Mouse (Mus musculus): ENCODE results near the gene Irgc1.
"Not testable (repeated sequence)": the region's sequence is repeated elsewhere in the genome, so short reads cannot be mapped to it uniquely, and the experiment has no call there.

Gene Irgc1

GRCm38 (mm10) chr7:24435305-24435704 lies 16.8 kb downstream of the Irgc1 start:
- no peak for DNase-seq (ENCODE audit: low spot score)

- DNase-seq (ENCODE audit: low spot score): peak; percentile 82
Measured at GRCm38 (mm10) chr7:24431713-24432112, 20.4 kb downstream of the Irgc1 start.

DNA sequence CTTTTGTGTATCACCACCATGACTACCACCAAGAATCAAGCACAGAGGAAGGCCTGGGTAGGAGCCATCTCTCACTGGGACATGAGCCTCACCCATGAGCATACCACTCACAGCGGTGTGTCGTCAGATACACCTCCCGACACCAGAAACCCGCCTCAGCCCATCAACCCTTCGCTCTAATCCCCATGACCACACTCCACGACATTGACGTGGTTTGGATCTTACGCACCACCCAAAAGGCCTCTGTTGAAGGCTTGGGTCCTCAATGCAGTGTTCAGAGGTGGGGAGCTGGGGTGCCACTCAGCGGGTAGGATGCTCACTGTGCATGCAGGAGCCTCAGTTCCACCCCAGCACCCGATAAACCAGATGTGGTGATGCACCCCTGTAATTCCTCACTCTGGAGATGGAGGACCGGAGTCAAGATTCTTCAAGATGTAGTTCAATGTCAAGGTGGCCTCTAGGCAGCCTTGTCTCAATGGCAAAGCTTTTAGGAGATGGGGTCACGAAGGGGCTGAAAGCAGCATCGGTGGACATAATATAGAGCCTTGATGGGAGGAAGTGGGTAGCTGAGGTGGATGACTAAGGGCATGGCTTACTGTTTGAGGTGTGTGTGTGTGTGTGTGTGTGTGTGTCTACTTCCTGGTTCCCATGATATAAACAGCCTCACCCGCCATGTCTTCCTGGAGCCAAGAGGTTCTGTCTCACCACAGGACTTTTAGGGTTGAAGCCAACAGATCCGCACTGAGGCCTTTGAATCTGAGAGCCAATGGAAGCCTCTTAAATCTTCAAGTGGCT lies 21.3 kb downstream of the Irgc1 start:
- peak; percentile 85 for DNase-seq (ENCODE audit: low spot score)

DNA sequence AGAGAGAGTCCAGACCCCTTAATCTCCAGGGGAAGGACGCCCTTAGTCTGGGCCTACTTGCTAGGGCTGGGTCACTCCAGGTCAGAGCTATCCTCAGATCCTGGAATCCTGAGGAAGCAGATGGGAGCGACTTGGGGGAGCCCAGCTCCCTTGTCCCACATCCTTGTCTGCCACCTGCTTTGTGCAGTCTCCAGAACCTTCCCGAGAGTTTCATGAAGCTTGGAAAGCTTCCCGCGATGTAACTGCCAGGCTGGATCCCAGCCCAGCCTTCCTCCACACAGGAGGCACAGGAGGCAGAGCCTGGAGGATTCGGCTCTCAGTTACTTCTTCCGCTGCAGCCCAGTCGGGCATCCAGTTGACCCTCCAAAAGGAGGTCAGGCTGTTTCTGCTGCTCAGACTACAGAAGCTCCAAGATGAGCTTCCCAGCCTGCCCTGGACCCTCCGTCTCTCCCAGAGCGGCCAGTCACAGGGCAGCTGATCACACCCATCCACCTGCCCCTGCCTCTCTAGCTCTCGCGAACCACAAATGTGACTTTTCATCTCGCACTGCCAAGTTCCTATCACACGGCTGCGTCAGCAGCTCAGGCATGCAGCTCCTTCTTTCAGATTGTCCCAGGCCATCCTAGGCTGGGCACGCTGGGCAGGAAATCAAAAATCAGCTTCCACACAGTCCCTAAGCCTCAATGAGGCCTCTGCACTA lies 22.5 kb downstream of the Irgc1 start:
- DNase-seq (ENCODE audit: low spot score): no peak

DNA sequence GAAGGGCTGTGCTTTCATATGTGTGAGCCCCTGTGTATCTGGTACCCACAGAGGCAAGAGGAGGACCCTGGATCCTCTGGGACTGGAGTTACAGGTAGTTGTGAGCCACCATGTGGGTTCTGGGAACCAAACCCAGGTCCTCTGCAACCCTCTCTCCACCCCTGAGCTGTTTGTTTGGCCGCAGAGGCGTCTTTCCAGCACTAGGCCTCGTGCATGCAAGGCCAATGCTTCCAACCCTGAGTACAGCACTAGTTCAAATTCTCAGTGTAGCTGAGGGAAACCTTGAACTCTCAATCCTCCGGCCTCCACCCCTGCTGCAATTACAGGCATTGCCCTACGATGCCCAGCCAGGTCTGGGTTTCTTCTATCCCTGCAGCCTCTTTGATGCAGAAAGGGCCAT lies 23.4 kb downstream of the Irgc1 start:
- no peak for DNase-seq (ENCODE audit: low spot score)

GRCm38 (mm10) chr7:24427168-24427567 lies 24.9 kb downstream of the Irgc1 start:
- DNase-seq (ENCODE audit: low spot score): no peak

GRCm38 (mm10) chr7:24425919-24426318 lies 26.2 kb downstream of the Irgc1 start:
- no peak for DNase-seq (ENCODE audit: low spot score)

- no peak for DNase-seq (ENCODE audit: low spot score)
Measured at GRCm38 (mm10) chr7:24423956-24424732, 28.0 kb downstream of the Irgc1 start.

DNA sequence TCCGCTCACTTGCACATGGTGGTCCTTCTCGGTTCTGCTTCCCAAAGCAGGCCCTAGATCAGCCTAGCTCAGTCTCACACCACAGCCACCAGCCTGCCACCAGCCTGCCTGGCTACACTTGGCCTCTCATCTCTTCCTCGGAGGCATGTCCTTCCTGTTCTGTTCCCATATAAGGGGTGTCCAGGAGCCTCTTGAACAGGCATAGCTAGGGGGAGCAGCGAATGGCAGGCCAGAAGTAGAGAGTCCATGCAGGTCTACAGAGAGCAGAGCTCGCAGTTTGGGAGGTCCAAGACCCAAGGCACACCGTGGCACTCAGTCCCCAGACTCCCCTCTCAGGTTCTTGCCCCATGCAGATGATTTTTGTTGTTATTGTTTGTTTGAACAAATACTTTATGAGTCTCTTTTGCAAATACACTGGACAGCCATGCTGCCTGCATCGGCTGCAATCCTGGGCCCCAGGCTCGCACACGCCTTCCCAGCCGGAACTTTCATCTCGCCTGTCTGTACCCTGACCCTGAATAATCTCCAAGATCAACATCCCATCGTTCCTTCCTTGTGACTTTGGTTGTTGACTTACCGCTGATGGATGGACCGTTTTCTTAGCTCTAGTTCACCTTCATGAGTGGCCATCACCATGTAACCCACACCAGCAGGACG lies 28.9 kb downstream of the Irgc1 start:
- no peak for DNase-seq (ENCODE audit: low spot score)

- no peak for DNase-seq (ENCODE audit: low spot score)
Measured at GRCm38 (mm10) chr7:24422251-24422650, 29.8 kb downstream of the Irgc1 start.

GRCm38 (mm10) chr7:24421648-24422047 lies 30.4 kb downstream of the Irgc1 start:
- no peak for DNase-seq (ENCODE audit: low spot score)

DNA sequence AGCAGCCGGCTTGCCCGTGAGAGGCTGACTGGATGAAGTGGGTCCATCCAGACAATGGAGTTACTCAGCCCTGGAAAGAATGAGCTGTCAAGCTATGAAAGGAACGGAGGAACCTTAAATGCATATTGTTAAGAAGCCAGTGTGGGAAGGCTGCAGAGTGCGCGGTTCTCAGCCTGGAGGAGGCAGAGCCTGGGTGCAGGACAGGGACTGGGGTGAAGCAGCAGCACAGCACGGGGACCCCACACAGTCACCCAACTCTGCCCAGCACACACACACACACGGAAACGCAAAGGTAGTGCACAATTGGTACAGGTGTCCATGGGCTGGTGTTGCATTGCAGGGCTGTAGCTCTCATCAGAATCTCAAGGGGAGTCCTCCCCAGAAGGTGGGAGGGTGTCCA lies 32.5 kb downstream of the Irgc1 start:
- no peak for DNase-seq (ENCODE audit: low spot score)

DNA sequence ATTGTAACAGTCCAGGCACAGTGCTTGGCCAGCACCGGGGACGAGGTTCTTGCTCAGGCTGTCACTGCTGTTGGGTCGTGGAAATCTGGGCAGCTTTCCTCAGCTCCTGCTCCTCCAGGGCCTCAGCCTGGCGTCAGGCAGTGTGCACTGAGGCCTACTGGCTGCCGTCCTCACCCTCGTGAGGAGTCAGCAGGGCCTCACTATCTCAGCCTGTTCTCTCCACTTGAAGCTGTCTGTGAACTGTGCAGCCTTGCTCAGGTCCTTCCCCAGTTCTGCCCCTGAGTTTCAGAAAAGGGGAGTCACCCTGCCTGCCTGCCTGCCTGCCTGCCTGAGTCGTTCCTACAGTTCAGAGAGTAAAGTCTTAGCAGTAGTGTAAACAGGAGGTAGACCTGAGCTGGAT lies 36.8 kb downstream of the Irgc1 start:
- peak; percentile 21 for DNase-seq (ENCODE audit: low spot score)

- DNase-seq (ENCODE audit: low spot score): peak; percentile 95
Measured at GRCm38 (mm10) chr7:24413630-24414029, 38.5 kb downstream of the Irgc1 start.

- DNase-seq (ENCODE audit: low spot score): no peak
Measured at GRCm38 (mm10) chr7:24410831-24411230, 41.3 kb downstream of the Irgc1 start.

DNA sequence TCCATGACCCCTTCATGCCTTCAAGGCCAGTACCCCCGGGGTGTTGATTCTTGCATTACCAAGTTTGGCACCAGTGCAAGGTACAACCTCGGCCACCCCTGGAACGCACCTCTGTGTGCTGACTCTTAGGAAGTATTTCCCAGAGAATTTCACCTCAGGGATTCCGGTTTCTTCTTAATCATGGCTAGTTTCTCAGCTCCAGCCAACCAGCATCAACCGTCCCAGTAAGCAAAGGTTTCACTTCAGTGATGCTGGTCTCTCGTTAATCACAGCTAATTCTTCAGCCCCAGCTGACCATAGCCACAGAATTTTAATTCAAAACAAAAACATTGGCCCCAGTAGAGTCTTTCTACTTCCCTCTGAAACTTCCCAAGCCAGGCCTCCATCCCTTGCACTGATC lies 42.0 kb downstream of the Irgc1 start:
- DNase-seq (ENCODE audit: low spot score): no peak

GRCm38 (mm10) chr7:24408186-24408585 lies 43.9 kb downstream of the Irgc1 start:
- no peak for DNase-seq (ENCODE audit: low spot score)

DNA sequence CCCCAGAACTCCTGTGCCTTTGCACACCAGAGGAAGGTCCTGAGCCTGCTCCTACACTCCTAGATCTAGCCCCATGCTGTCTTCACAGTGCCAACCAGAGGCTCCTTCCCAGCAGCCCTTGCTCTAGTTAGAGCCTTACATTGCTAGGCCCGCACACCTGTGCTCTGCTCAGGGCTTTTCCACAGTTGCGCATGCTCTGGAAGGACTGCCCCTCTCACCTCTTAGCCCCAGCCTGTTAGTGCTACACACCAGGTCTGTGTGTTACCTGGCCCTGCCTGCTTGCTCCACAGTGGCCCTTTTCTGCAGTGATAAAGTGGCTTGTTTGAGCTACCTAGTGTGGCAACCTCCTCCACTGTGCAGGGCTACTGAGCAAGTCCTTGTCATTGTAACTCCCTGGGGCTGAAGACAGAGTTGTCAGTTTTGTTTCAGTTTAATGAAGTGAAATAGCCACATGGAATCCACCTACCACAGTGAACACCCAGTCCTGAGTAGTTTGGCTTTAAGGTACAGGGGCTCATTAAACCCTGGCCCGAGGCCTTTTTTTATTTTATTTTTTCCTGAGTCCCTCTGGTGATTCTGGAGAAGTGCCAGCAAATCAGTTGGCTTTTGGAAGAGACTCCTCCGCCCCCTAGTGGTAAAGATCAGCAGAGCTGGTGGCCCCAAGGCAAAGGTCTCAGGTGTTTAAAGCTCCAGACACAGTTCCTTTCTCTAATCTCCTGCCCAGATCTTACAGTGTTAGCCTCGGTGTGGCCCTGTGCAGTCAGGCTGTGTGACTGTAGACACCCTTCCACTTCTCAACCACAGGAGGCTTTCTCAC lies 45.4 kb downstream of the Irgc1 start:
- peak; percentile 74 for DNase-seq (ENCODE audit: low spot score)

DNA sequence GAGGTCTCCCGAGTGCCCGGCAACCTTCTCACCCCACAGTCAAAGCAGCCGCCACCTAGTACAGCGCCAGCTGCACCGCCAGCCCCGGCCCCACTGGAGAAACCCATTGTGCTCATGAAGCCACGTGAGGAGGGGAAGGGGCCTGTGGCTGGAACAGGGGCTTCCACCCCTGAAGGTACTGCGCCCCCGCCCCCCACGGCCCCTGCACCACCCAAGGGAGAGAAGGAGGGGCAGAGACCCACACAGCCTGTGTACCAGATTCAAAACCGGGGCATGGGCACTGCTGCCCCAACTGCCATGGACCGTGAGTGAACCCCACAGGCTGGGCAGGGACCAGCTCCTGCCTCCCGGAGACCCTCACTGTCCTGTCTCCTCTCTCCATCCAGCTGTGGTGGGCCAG lies 46.4 kb downstream of the Irgc1 start:
- DNase-seq (ENCODE audit: low spot score): no peak

DNA sequence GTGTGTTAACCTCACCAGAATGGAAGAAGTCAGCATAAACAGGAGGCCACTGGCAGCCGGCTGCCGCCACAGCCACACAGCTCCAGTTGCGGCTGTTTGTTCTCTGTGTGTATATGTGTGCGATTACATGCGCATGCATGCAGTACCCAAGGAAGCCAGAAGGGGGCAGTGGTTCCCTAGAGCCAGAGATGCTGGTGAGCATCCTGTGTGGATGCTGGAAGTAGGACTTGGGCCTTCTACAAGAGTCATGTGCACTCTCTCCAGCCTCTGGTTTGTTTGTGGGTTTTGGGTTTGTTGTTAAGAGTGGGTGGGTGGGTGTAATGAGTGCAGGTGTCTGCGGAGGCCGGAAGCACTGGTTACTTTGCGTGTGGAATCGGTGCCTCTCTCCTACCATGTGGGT lies 49.2 kb downstream of the Irgc1 start:
- DNase-seq (ENCODE audit: low spot score): peak; percentile 39

DNA sequence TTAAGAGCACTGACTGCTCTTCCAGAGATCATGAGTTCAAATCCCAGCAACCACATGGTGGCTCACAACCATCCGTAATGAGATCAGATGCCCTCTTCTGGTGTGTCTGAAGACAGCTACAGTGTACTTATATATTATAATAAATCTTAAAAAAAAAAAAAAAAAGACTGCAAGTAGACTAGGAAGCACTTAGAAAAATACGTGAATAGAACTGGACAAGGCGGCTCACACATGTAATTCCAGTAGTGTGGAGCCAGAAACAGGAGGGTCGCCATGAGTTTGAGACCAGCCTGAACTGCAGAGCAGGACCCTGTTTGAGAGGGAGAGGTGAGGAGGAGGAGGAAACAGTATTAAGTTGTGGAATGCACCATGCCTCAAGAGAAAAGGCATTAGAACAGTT lies 51.6 kb downstream of the Irgc1 start:
- not testable (repeated sequence) for DNase-seq (ENCODE audit: low spot score)
